In the genomic region with DNA sequence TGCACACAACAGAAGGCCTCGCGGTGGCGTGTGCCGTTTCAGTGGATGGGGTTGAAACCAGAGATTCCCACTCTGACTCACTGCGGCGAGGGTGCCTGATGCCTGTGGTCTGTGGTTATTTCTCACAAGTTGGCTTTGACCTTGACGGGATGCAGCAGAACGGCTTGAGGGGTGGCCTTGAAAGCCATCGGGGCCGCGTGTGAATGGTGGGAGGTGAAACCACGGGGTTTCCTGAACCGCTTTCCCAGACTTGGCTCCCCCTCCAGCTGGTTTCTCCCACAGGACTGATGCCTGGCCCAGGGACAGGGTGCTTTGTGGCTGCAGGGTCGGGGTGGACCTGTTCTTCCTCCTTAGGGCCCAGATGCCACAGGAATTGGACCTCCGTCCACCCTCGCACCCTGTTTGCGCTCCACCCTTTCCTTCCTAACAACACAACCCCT, we compare ENCODE assay signal across 10 mouse cellular contexts. TPM values are rescaled to one million over a fixed set of nuclear protein-coding genes. Genes with fewer than 3 reads are reported as not detected.
DNase-seq lines count a peak whose midpoint lies in the region; ATAC-seq and TF ChIP-seq lines count a peak whose summit lies in the region.
"Had no signal": no experiment of that assay in that cellular context is flagged by ENCODE, and none has a peak within 500 bp of the region (broad histone marks: within the 10 kb centered on the region; RNA-seq: fewer than 3 reads in every experiment).

No protein-coding gene starts in this region.

- 72% methylated on average over 17 of the region's 17 CpGs for WGBS in limb, embryonic 14.5 days
- WGBS in limb, embryonic 10.5 days: 77% methylated on average over 17 of the region's 17 CpGs
- WGBS in stomach, embryonic 15.5 days: 56% methylated on average over 17 of the region's 17 CpGs
- WGBS in liver, postnatal 0 days (ENCODE audit: insufficient replicate concordance): 23% methylated on average over 17 of the region's 17 CpGs

- peak; percentile 31 for DNase-seq in limb, embryonic 14.5 days (ENCODE audit: low spot score)
- no peak for DNase-seq in limb, embryonic 10.5 days (ENCODE audit: low spot score)
- DNase-seq in adrenal gland, postnatal 25 days: peak; percentile 71
- DNase-seq in kidney, postnatal 10 days: peak; percentile 53
- DNase-seq in urinary bladder, postnatal 36 days (ENCODE audit: low spot score in 2 of 2): no peak
- no peak for DNase-seq in retina, embryonic 14.5 days (ENCODE audit: low spot score)
- no peak for DNase-seq in liver, postnatal 0 days

- no peak for TF ChIP-seq POLR2A in limb, embryonic 14.5 days (IDR thresholded peaks at IDR 0.05; ENCODE audit: borderline replicate concordance, extremely low read depth, insufficient read depth, insufficient read length)

- H3K4me2 ChIP-seq in limb, embryonic 14.5 days (replicated peaks; ENCODE audit: low read depth, low read length, severe bottlenecking): no peak overlapping the region
- H3K4me2 ChIP-seq in stomach, embryonic 15.5 days: no peak overlapping the region
- H3K4me2 ChIP-seq in liver, postnatal 0 days (ENCODE audit: low read depth, low read length): no peak overlapping the region
- H3K4me2 ChIP-seq: heart, embryonic 15.5 days had no signal

- no peak for TF ChIP-seq CTCF in liver, postnatal 0 days (IDR thresholded peaks at IDR 0.05; ENCODE audit: low read depth)

- peaks cover 6% of the 10 kb centered on the region; the same call in 1 of the 2 replicates for H3K4me1 ChIP-seq in limb, embryonic 14.5 days (ENCODE audit: control insufficient read depth, insufficient read depth, low read length)
- H3K4me1 ChIP-seq in limb, embryonic 10.5 days: peaks cover 15% of the 10 kb centered on the region
- peaks cover 37% of the 10 kb centered on the region for H3K4me1 ChIP-seq in stomach, embryonic 15.5 days
- no peaks in the 10 kb centered on the region for H3K4me1 ChIP-seq in liver, postnatal 0 days (ENCODE audit: insufficient read depth)

- peaks cover 15% of the 10 kb centered on the region; the same call in 1 of the 2 replicates for H3K27me3 ChIP-seq in limb, embryonic 14.5 days (ENCODE audit: control insufficient read depth, insufficient read depth, low read length)
- peaks cover 60% of the 10 kb centered on the region for H3K27me3 ChIP-seq in limb, embryonic 10.5 days (ENCODE audit: low read depth, poor library complexity, severe bottlenecking)
- peaks cover 17% of the 10 kb centered on the region; the same call in 1 of the 2 replicates for H3K27me3 ChIP-seq in stomach, embryonic 15.5 days (replicated peaks)
- peaks cover 38% of the 10 kb centered on the region for H3K27me3 ChIP-seq in liver, postnatal 0 days (ENCODE audit: insufficient read depth, low read length)

- H3K4me3 ChIP-seq in limb, embryonic 14.5 days (replicated peaks; ENCODE audit: low read length): no peak overlapping the region
- H3K4me3 ChIP-seq in limb, embryonic 10.5 days: no peak overlapping the region
- no peak overlapping the region for H3K4me3 ChIP-seq in stomach, embryonic 15.5 days (replicated peaks)
- no peak overlapping the region for H3K4me3 ChIP-seq in liver, postnatal 0 days (ENCODE audit: low read depth, low read length)
- H3K4me3 ChIP-seq: heart, embryonic 15.5 days; left cerebral cortex, adult 2 months had no signal

- ATAC-seq in limb, embryonic 14.5 days (ENCODE audit: low FRiP score, low read depth): no peak
- ATAC-seq in stomach, embryonic 15.5 days (ENCODE audit: insufficient read depth, low FRiP score, low read depth): no peak
- no peak for ATAC-seq in liver, postnatal 0 days

- H3K27ac ChIP-seq in limb, embryonic 14.5 days (replicated peaks; ENCODE audit: low read depth, low read length): no peak overlapping the region
- no peak overlapping the region for H3K27ac ChIP-seq in limb, embryonic 10.5 days
- H3K27ac ChIP-seq in stomach, embryonic 15.5 days: 0 out of 2 replicates have a peak overlapping the region, but pooled peaks have one; percentile 16
- no peak overlapping the region for H3K27ac ChIP-seq in liver, postnatal 0 days (ENCODE audit: low read depth)
- H3K27ac ChIP-seq: heart, embryonic 15.5 days; left cerebral cortex, adult 2 months had no signal

- no peak overlapping the region for H3K9ac ChIP-seq in limb, embryonic 14.5 days (ENCODE audit: low read depth, low read length, severe bottlenecking)
- no peak overlapping the region for H3K9ac ChIP-seq in stomach, embryonic 15.5 days
- H3K9ac ChIP-seq in liver, postnatal 0 days (replicated peaks): no peak overlapping the region
- H3K9ac ChIP-seq: heart, embryonic 15.5 days had no signal

- no peaks in the 10 kb centered on the region for H3K9me3 ChIP-seq in limb, embryonic 14.5 days (ENCODE audit: control insufficient read depth, low read length)
- H3K9me3 ChIP-seq in limb, embryonic 10.5 days (replicated peaks): no peaks in the 10 kb centered on the region
- H3K9me3 ChIP-seq in stomach, embryonic 15.5 days: no peaks in the 10 kb centered on the region
- no peaks in the 10 kb centered on the region for H3K9me3 ChIP-seq in liver, postnatal 0 days (ENCODE audit: low read length)
- H3K9me3 ChIP-seq: heart, embryonic 15.5 days had no signal

- no peaks in the 10 kb centered on the region for H3K36me3 ChIP-seq in limb, embryonic 14.5 days (ENCODE audit: control insufficient read depth, insufficient read depth, low read length)
- H3K36me3 ChIP-seq in limb, embryonic 10.5 days: no peaks in the 10 kb centered on the region
- no peaks in the 10 kb centered on the region for H3K36me3 ChIP-seq in stomach, embryonic 15.5 days
- H3K36me3 ChIP-seq in liver, postnatal 0 days (replicated peaks; ENCODE audit: insufficient read depth, low read length): no peaks in the 10 kb centered on the region
- H3K36me3 ChIP-seq: heart, embryonic 15.5 days had no signal

- TF ChIP-seq EP300 in liver, postnatal 0 days (IDR thresholded peaks at IDR 0.05; ENCODE audit: low read depth): no peak

RNA-seq across cellular contexts. Expression of a gene that starts 10.8 kb away (rescaled TPM):
- polyA plus RNA-seq in limb, embryonic 14.5 days (2012; rRNA removed): 4.5 and 5.4 TPM in 2 replicates
- polyA plus RNA-seq in limb, embryonic 14.5 days (2014; fragmentation: Nextera tagmentation; extraction: Ambion mirVana): 1.5 and 2.0 TPM in 2 replicates
- polyA plus RNA-seq in limb, embryonic 10.5 days (2016; fragmentation: Nextera tagmentation; extraction: Ambion mirVana): not detected in 2 replicates
- total RNA-seq in adrenal gland, postnatal 25 days (2021): 23.7 and 25.4 TPM in 2 replicates
- polyA plus RNA-seq in stomach, embryonic 15.5 days (2015; fragmentation: Nextera tagmentation; extraction: Ambion mirVana): 0.97 and 1.4 TPM in 2 replicates
- polyA plus RNA-seq in liver, postnatal 0 days (2015; fragmentation: Nextera tagmentation; extraction: Ambion mirVana): 0.36 TPM in 2 replicates

RNA-seq across cellular contexts. Expression of a gene that starts 34.2 kb away (rescaled TPM):
- 104 and 121 TPM in 2 replicates for polyA plus RNA-seq in limb, embryonic 14.5 days (2012; rRNA removed)
- 68.3 and 80.9 TPM in 2 replicates for polyA plus RNA-seq in limb, embryonic 14.5 days (2014; fragmentation: Nextera tagmentation; extraction: Ambion mirVana)
- 101 TPM in 2 replicates for polyA plus RNA-seq in limb, embryonic 10.5 days (2016; fragmentation: Nextera tagmentation; extraction: Ambion mirVana)
- total RNA-seq in adrenal gland, postnatal 25 days (2021): 50.4 and 52.5 TPM in 2 replicates
- 72.0 and 76.7 TPM in 2 replicates for polyA plus RNA-seq in stomach, embryonic 15.5 days (2015; fragmentation: Nextera tagmentation; extraction: Ambion mirVana)
- polyA plus RNA-seq in liver, postnatal 0 days (2015; fragmentation: Nextera tagmentation; extraction: Ambion mirVana): 12.9 and 13.0 TPM in 2 replicates

RNA-seq across cellular contexts. Expression of a gene that starts 36.6 kb away (rescaled TPM):
- polyA plus RNA-seq in limb, embryonic 14.5 days (2012; rRNA removed): 5.1 TPM in 2 replicates
- polyA plus RNA-seq in limb, embryonic 14.5 days (2014; fragmentation: Nextera tagmentation; extraction: Ambion mirVana): 11.9 and 12.5 TPM in 2 replicates
- polyA plus RNA-seq in limb, embryonic 10.5 days (2016; fragmentation: Nextera tagmentation; extraction: Ambion mirVana): 17.9 and 18.9 TPM in 2 replicates
- total RNA-seq in adrenal gland, postnatal 25 days (2021): 13.4 TPM in 2 replicates
- polyA plus RNA-seq in stomach, embryonic 15.5 days (2015; fragmentation: Nextera tagmentation; extraction: Ambion mirVana): 14.0 and 14.5 TPM in 2 replicates
- 5.6 and 5.8 TPM in 2 replicates for polyA plus RNA-seq in liver, postnatal 0 days (2015; fragmentation: Nextera tagmentation; extraction: Ambion mirVana)

RNA-seq across cellular contexts. Expression of a gene that starts 51.8 kb away (rescaled TPM):
- polyA plus RNA-seq in limb, embryonic 14.5 days (2012; rRNA removed): 5.5 and 5.7 TPM in 2 replicates
- polyA plus RNA-seq in limb, embryonic 14.5 days (2014; fragmentation: Nextera tagmentation; extraction: Ambion mirVana): 0.40 and 0.94 TPM in 2 replicates
- polyA plus RNA-seq in limb, embryonic 10.5 days (2016; fragmentation: Nextera tagmentation; extraction: Ambion mirVana): 0.08 TPM in 1 of 2 replicates, not detected in the other
- total RNA-seq in adrenal gland, postnatal 25 days (2021): 10.8 and 13.5 TPM in 2 replicates
- polyA plus RNA-seq in stomach, embryonic 15.5 days (2015; fragmentation: Nextera tagmentation; extraction: Ambion mirVana): 0.35 and 0.63 TPM in 2 replicates
- polyA plus RNA-seq in liver, postnatal 0 days (2015; fragmentation: Nextera tagmentation; extraction: Ambion mirVana): 0.05 TPM in 1 of 2 replicates, not detected in the other

RNA-seq across cellular contexts. Expression of a gene that starts 52.8 kb away (rescaled TPM):
- 39.6 and 52.4 TPM in 2 replicates for polyA plus RNA-seq in limb, embryonic 14.5 days (2012; rRNA removed)
- 27.0 and 29.9 TPM in 2 replicates for polyA plus RNA-seq in limb, embryonic 14.5 days (2014; fragmentation: Nextera tagmentation; extraction: Ambion mirVana)
- polyA plus RNA-seq in limb, embryonic 10.5 days (2016; fragmentation: Nextera tagmentation; extraction: Ambion mirVana): 21.0 and 21.6 TPM in 2 replicates
- 56.9 and 61.1 TPM in 2 replicates for total RNA-seq in adrenal gland, postnatal 25 days (2021)
- 23.7 and 26.2 TPM in 2 replicates for polyA plus RNA-seq in stomach, embryonic 15.5 days (2015; fragmentation: Nextera tagmentation; extraction: Ambion mirVana)
- polyA plus RNA-seq in liver, postnatal 0 days (2015; fragmentation: Nextera tagmentation; extraction: Ambion mirVana): 19.3 and 19.8 TPM in 2 replicates

Comparison
In these comparisons a context has a peak if more than half of its experiments do, and no peak if none do; other contexts are left out.
1. DNase-seq: peak in limb, embryonic 14.5 days (single experiment), adrenal gland, postnatal 25 days (single experiment) and kidney, postnatal 10 days (single experiment); none in limb, embryonic 10.5 days (single experiment), urinary bladder, postnatal 36 days (0 of 2), retina, embryonic 14.5 days (single experiment) and liver, postnatal 0 days (single experiment).